Mouse (Mus musculus) cortical plate, adult 2 months (tissue): Measurements from ENCODE around the gene Figla. TPM values are rescaled to one million over a fixed set of nuclear protein-coding genes. Genes with fewer than 3 reads are reported as not detected.

Experiments
- H3K27ac ChIP-seq: fragments of 200-500 bp; 2 replicates; pipeline ENCODE4 v1.5.1; 2012; ENCODE audit warnings: low read length, control low read depth, inconsistent platforms; ENCODE audit not compliant: insufficient read depth
- H3K4me1 ChIP-seq: fragments of 200-500 bp; 2 replicates; pipeline ENCODE4 v1.6.1; 2011; ENCODE audit warnings: low read length; ENCODE audit not compliant: control insufficient read depth, insufficient read depth
- H3K4me3 ChIP-seq: fragments of 200-500 bp; 2 replicates; pipeline ENCODE4 v1.5.1; 2011; ENCODE audit warnings: mild to moderate bottlenecking, low read length, control low read depth; ENCODE audit not compliant: insufficient read depth
- CTCF ChIP-seq: fragments of 200-500 bp; IDR thresholded peaks from 2 replicates; pipeline ENCODE4 v1.5.1; 2011; ENCODE audit warnings: mild to moderate bottlenecking, control low read depth, low read length; ENCODE audit not compliant: insufficient read depth; ENCODE audit errors: extremely low read depth
- POLR2A ChIP-seq: fragments of 200-500 bp; IDR thresholded peaks from 2 replicates; pipeline ENCODE4 v1.6.1; 2011; ENCODE audit warnings: mild to moderate bottlenecking, low read length, control low read depth; ENCODE audit not compliant: insufficient read depth; ENCODE audit errors: extremely low read depth
- polyA plus RNA-seq: library from polyadenylated mRNA; depleted of rRNA; stranded (reverse); fragments of >200 nt; gene quantifications from 2 replicates; pipeline ENCODE4 v1.2.3, GENCODE M21; 2012

The Figla gene
- polyA plus RNA-seq, 1 experiment: 0.35 TPM

DNA sequence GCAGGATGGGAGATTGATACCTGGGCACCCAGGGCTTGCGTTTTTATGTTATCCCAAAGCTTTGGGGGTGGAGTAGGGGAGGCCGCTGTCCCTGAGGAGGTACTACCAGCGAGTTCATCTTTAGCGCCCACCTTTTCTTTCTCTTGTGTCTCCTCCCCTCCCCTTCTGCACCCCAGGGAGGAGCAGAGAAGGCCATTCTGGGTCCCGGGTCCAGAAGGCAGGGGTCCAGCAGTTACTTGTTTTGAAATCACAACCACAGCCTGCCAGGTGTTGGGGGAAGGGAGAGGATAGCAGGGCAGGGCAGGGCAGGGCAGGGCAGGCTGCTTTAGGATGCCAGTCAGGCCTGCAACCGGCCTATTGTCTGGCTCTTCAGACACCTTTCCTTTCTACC, 13.3 kb downstream of the Figla start:
- Histone ChIP-seq H3K27ac (peak overlapping the region; percentile 98), H3K4me3 (peak overlapping the region; percentile 90), H3K4me1 (peaks cover 16% of the 10 kb centered on the region)
- TF ChIP-seq CTCF (no peak), POLR2A (no peak; the same call in 1 of the 2 replicates)

DNA sequence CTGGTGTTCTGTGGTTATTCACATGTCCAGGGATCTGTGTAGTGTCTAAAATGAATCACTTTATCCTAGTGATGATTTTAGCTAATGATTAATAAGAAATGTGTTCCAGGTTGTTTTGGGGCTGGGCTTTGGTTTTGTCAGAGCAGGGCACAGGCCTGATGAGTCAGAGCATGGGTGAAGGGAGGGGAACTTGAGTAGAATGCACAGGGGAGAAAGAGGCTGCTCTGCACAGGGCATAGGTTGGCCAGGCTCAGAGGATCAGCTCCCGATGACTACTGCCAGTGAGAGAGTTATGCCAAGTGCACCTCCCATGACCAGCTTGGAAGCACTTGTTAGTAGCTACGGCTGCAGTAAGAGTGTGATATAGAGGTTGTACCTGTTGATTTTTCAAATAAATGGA, 15.6 kb downstream of the Figla start:
- Histone ChIP-seq H3K4me3 (peak overlapping the region; percentile 90), H3K4me1 (peaks cover 16% of the 10 kb centered on the region), H3K27ac (peak overlapping the region; percentile 60)
- no peak for TF ChIP-seq POLR2A
- TF ChIP-seq CTCF: no peak

- Histone ChIP-seq H3K27ac (peak overlapping the region; percentile 21; the same call in 1 of the 2 replicates), H3K4me1 (peaks cover 17% of the 10 kb centered on the region), H3K4me3 (no peak overlapping the region)
- TF ChIP-seq POLR2A (no peak), CTCF (no peak)
Observed at GRCm38 (mm10) chr6:86033635-86034034, 17.7 kb downstream of the Figla start.

DNA sequence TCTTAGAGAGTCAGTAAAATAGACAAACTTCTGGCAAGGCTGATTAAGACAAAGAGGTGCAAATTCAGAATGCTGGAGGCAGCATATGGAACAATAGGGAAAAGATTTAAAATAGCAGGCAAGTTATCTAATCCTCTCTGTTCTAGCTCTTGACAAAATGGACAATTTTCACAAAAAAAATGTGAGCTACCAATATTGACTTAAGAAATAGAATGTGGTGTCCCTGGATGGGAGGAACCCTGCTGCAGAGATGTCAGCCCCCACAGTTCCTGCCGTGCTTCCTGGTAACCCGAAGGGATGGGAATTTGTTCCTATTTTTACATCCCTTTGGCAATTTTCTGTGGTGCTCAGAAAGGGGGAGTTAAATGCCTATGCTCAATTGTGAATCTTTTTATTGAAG, 22.9 kb downstream of the Figla start:
- TF ChIP-seq CTCF (no peak), POLR2A (no peak)
- H3K27ac ChIP-seq: peak overlapping the region; percentile 61
- peaks cover 14% of the 10 kb centered on the region for H3K4me1 ChIP-seq
- no peak overlapping the region for H3K4me3 ChIP-seq

GRCm38 (mm10) chr6:86040140-86040539, 24.2 kb downstream of the Figla start:
- TF ChIP-seq CTCF: no peak
- no peak for TF ChIP-seq POLR2A
- Histone ChIP-seq H3K4me3 (no peak overlapping the region), H3K4me1 (peaks cover 16% of the 10 kb centered on the region), H3K27ac (peak overlapping the region; percentile 89; the same call in 1 of the 2 replicates)

GRCm38 (mm10) chr6:86047510-86047909, 31.5 kb downstream of the Figla start:
- TF ChIP-seq POLR2A: no peak
- TF ChIP-seq CTCF: no peak
- H3K4me1 ChIP-seq: peaks cover 35% of the 10 kb centered on the region
- H3K27ac ChIP-seq: peak overlapping the region; percentile 92
- H3K4me3 ChIP-seq: no peak overlapping the region

- Histone ChIP-seq H3K4me1 (peaks cover 40% of the 10 kb centered on the region), H3K27ac (peak overlapping the region; percentile 92; the same call in 1 of the 2 replicates)
Observed at GRCm38 (mm10) chr6:86048509-86048908, 32.5 kb downstream of the Figla start.

DNA sequence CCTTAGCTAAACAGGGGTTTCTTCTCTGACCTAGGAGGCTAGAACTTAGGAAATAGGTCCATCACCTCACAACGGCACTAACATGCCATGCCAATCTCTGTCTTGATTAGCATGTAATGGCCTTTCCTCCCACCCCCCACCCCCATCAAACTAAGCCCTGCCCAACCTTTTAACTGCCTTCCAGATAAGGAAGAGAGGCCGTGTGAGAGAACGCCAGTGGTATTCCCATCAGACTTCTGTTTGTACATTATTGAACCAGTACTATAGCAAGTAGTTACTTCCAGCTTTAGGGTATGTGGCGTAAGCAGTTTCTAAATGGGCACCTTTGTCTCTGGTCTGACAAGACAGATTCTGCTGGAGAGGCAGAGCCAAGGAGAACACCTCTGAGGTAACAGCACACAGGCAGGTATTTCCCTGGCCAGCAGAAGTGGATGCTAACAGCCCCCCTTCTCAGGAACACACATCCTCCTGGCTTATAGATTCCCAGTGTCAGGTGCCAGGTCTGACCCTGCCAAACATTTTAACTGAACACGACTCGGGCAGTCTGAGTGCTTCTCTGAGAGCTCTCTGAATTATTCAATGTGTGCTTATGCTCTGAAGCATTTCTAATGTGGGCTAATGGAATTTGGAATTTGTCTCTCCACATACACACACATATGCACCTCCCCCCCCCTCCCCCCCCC, 34.8 kb downstream of the Figla start:
- Histone ChIP-seq H3K4me3 (no peak overlapping the region), H3K27ac (no peak overlapping the region; the same call in 1 of the 2 replicates), H3K4me1 (peaks cover 34% of the 10 kb centered on the region)
- TF ChIP-seq POLR2A: no peak
- no peak for TF ChIP-seq CTCF

More at GRCm38 (mm10) chr6:86048509-86048908, 32.5 kb downstream of the Figla start:
- TF ChIP-seq POLR2A: no peak
- no peak for TF ChIP-seq CTCF
- H3K4me3 ChIP-seq: no peak overlapping the region

- TF ChIP-seq CTCF (no peak), POLR2A (no peak)
- H3K4me3 ChIP-seq: no peak overlapping the region
- H3K4me1 ChIP-seq: peaks cover 33% of the 10 kb centered on the region
- peak overlapping the region; percentile 60 for H3K27ac ChIP-seq
Observed at GRCm38 (mm10) chr6:86052032-86052459, 36.1 kb downstream of the Figla start.

DNA sequence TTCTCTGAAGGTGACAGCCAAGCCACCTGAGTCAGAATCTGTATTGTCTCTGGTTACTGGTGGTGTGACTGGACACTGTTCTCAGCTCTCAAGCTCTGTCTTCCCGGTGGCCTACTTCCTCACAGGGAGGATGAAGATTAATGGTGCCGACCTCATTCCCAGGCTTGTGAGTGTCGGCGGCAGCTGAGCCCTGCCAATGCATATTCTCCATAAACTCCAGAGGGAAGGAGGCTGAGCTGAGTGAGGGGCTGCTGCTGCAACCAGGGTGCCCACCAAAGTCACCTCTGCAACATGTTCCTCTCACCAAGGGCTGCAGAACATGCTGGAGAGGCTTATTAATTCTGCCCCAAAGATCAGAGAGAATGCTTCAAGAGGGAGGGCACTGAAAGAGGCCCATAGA, 36.6 kb downstream of the Figla start:
- TF ChIP-seq POLR2A (no peak), CTCF (no peak)
- H3K4me3 ChIP-seq: no peak overlapping the region
- H3K27ac ChIP-seq: peak overlapping the region; percentile 60
- H3K4me1 ChIP-seq: peaks cover 33% of the 10 kb centered on the region
